Mouse (Mus musculus): ENCODE data around the gene Plcl2.
"Not testable (repeated sequence)": the region's sequence is repeated elsewhere in the genome, so short reads cannot be mapped to it uniquely, and the experiment has no call there.

The Plcl2 gene

GRCm38 (mm10) chr17:50634008-50634871 lies 125.0 kb downstream of the Plcl2 start:
- no peak for DNase-seq

DNA sequence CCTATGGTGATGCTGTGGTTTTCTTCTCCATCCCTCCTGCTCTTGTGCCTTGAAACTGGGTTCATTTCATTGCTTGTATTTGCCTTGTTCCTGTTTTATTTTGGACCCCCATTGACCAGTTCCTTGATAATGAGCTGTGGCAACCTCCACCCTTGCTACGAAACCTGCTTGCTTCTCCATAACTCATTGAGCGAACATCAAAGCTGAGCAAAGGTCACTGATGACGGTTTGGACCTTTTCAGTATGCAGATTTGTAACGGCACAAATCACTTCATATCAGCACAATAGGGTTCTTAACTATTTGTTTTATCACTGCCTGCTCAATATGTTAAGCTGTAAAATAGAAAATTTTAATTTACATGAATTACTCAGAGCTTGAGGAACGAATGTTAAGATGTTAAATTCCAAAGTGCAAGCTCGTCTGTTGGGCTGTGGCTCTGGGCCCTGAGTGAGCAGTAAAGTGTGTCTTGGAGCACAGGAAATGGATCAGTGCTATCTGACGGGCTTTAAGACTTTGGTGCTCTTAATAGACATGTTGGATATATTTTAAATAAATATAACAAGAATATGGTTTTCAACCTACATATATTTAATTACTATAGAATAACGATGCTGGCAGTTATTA lies 126.9 kb downstream of the Plcl2 start:
- DNase-seq = no peak

DNA sequence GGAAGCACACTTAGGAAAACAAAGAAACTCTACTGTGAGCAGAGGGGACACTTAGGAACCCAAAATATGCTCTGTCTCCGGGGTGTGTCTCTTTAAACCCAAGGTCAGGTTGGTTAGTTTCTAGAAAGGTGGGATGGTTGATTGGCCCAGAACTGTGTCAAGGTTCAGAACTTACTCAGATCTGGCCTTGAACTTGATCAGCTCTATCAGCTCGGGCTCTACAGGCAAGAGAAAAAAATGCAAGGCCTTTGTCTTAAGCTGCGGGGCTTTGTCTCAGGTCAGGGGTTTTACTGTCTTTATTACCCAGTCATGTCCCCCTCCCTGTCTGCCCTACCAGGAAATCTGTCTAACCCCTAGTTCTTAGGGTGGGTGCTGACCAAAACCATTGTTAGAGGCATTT lies 129.6 kb downstream of the Plcl2 start:
- no peak for DNase-seq

DNA sequence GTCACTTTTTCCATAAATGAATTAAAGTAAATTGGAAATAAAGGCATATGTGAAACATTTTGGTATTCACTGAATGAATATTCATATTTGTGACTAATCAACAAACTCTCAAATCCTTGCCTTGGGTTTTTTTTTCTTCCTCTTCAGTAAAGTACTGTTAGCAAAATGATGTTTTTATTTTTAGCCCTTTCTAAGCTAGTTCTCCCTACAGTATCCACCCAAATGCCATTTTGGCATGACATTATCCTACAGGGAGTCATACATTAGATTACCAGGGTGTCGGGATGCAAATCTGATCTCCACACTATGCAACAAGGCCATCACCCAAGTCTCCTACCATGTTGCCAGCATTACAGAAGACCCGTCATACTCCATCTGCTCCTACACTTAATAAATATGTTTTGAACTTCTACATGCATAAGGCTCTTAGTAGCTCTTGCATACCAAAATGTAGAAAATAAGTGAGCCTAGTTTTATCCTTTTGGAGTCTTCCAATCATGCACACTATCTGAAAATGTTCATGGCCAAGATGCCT lies 131.9 kb downstream of the Plcl2 start:
- no peak for DNase-seq

DNA sequence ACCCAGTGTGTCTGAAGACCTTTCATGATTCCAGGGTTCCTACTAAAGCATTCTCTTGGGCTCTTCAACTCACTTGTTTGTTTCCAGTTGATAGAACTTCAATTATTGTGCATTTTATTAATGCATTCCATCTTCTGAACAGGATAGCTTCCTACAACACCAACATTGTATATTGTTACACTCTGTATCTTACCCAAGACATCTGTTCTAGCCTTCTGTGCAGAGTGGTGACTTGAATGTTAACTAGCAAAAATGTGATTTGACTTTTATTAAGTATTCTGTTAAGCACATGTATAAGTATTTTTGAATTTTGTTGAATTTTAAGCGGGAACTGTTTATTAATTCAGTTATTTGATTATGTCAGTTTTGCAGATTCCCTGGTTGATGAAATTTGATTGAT lies 132.7 kb downstream of the Plcl2 start:
- DNase-seq = no peak

- DNase-seq = no peak
Measured at GRCm38 (mm10) chr17:50643356-50643755, 134.2 kb downstream of the Plcl2 start.

DNA sequence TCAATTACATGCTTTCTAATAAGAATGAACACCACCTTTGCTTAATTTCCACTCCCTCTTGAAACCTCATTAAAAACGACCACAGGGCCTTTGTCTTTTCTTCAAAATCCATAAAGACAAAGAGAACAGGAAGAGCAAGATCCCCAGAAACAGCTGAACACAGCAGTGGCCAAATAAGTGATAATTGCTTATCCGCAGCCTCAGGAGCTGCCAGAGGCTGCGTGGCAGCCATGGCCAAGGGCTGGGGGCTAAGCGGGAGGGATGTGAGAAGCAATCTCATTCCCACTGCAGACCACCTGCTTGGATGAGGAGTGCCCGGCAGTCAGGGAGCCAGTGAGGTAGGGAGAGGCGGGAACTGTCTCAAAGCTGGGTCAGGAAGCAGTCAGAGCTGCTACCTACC lies 134.8 kb downstream of the Plcl2 start:
- DNase-seq = no peak

- DNase-seq = not testable (repeated sequence)
Measured at GRCm38 (mm10) chr17:50648141-50648540, 138.9 kb downstream of the Plcl2 start.

- DNase-seq = no peak
Measured at GRCm38 (mm10) chr17:50648757-50649419, 139.7 kb downstream of the Plcl2 start.

- no peak for DNase-seq
Measured at GRCm38 (mm10) chr17:50650535-50651223, 141.5 kb downstream of the Plcl2 start.

GRCm38 (mm10) chr17:50654741-50655415 lies 145.7 kb downstream of the Plcl2 start:
- no peak for DNase-seq

DNA sequence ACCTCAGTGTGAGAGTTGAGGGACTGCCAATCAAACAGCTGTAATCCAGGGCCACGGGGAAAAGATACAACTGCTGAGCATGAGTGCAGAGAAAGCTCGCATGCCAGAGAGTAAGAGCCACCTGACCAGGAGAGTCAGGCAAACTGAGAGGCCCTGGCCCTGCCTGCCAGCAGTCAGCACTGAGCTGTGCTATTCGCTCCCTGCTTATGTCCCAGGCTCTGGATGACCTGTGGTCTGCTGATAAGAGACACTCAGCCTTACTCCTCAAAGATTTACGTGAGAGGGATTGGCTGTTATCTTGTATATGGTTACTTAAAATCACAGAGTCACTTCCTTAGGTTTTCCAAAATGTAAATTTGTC lies 146.2 kb downstream of the Plcl2 start:
- DNase-seq = no peak

DNA sequence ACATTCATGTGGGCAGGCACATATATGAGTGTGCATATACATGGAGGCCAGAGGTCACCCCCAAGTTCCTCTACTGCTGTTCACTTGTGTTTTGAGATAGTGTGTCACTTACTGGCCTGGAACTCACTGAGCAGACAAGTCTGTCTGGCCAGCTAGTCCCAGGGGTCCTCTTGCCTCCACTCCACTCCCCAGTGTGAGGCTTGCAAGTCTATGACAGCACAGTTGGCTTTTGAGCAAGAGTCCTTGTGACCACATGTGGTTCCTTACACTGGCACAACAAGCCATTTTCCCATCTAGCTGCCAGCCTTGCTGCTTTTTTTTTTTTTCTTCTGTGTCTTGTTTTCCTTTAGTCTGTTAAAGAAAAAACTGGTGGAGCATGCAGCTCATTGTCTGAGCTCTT lies 148.1 kb downstream of the Plcl2 start:
- DNase-seq = no peak

DNA sequence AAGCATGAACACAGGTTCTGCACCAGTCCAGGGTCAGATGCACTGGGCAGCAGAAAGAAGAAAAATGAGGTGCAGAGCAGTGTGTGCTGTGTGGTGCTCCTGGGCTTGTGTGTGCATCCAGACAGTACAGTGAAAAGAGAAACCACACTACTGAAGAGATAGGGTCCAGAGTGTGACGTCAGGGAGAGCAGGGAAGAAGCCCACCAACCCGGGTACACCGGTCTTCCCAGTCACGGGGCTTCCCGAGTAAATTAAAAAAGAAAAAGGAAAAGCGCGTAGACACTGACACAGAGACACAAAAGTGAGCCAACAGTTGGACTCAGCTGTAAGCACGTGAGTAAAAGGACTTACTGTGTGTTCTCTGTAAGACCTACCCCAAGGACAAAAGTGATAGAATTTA lies 149.7 kb downstream of the Plcl2 start:
- no peak for DNase-seq

DNA sequence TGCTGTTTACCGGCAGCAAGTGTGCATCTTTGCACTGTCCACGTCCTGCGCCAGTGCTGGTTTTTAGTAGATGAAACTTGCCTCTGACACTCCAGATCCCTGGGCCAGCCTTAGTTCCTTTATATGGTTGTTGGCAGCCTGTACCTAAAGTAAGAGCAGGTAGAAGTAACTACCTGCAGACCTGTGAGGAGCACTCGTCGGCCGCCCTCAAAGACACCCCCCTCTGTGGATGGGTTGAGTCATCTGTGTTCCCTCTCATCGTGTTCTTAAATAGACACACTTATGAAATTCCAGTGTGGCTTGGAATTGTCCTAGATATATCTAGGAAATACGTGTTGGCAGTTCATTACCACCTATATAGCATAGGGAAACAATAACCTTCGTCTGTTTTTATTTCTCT lies 158.4 kb downstream of the Plcl2 start:
- DNase-seq = no peak

DNA sequence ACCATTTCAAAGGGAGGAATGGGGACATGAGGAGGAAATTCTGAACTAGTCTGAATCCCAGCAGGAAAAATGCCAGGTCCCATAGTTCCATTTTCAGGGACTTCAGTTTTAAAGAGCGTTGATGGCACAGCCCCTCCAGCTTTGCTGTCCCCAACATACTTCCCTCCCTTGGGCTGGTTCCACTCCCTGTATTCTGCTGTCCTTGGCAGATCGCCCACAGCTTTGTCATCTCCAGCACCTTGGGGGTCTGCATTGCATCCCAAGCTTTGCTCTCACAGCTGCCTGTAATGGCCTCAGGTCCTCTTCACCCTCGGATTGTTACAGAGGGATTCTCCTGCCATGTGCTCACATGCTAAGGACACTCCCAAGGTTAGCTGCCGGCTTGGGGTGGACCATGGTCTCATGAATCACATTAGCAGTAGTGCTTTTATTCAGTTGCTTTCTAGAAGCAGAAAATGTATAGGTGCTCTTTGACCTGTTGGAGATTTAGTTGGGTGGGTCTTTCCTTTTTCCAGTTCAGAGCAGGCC lies 159.5 kb downstream of the Plcl2 start:
- DNase-seq = no peak

GRCm38 (mm10) chr17:50671416-50671815 lies 162.2 kb downstream of the Plcl2 start:
- DNase-seq = no peak

GRCm38 (mm10) chr17:50674580-50674979 lies 165.4 kb downstream of the Plcl2 start:
- DNase-seq = no peak

GRCm38 (mm10) chr17:50675231-50675630 lies 166.0 kb downstream of the Plcl2 start:
- DNase-seq = no peak

- no peak for DNase-seq
Measured at GRCm38 (mm10) chr17:50677334-50677733, 168.1 kb downstream of the Plcl2 start.

DNA sequence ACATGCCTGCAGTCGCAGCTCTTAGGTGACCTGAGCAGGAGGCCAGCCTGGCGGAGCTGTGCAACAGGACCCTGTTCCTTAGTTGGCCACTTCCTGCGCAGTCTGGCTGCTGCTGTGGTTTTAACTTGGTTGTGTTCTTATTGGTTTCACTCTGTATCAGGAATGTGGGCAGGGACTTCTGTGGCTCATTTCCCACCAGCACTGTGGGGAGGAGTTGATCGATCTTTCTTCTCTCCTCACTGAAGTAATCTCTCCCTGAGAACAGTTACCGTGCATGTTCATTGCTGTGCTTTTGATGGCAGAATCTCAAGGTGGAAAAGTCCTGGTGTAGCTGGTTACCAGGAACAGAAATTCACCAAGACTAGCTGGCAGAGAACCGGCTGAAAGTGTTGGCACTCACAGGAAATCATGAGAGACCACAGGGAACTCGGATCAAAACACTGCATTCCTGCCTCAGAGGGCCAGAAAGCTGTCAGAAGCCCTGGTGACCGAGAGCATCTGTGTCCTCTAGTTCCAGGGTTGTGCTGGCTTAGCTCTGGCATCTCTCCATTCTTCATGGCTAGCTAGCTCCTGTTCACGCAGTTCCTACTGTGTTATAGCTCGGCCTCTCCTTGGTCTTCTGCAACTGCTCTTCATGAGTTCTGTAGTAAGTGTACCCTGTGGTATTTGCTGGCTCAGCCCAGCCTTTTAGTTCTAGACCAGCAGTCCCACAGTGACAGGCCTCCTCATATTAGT lies 168.9 kb downstream of the Plcl2 start:
- DNase-seq = no peak

All from thymus, adult 18-20 months (tissue).